34 mouse cellular contexts compared by ENCODE assay signal in genomic region chr11:111159299-111159698, GRCm38 (mm10).
"Had no signal": no experiment of that assay in that cellular context is flagged by ENCODE, and none has a peak within 500 bp of the region (broad histone marks: within the 10 kb centered on the region; RNA-seq: fewer than 3 reads in every experiment).

No protein-coding gene starts in this region.

- H3K4me2 ChIP-seq: heart, embryonic 11.5 days; heart, embryonic 12.5 days; heart, embryonic 13.5 days; heart, embryonic 15.5 days; hindbrain, embryonic 12.5 days; hindbrain, embryonic 13.5 days; hindbrain, embryonic 14.5 days; hindbrain, embryonic 15.5 days; intestine, embryonic 15.5 days; kidney, embryonic 15.5 days had no signal

- H3K4me1 ChIP-seq: heart, embryonic 10.5 days; heart, embryonic 12.5 days; heart, embryonic 13.5 days; heart, embryonic 15.5 days; hindbrain, embryonic 10.5 days; hindbrain, embryonic 12.5 days; hindbrain, embryonic 13.5 days; hindbrain, embryonic 15.5 days; intestine, embryonic 15.5 days; kidney, embryonic 15.5 days had no signal

- H3K9me3 ChIP-seq: heart, embryonic 10.5 days; heart, embryonic 12.5 days; heart, embryonic 13.5 days; heart, embryonic 15.5 days; hindbrain, embryonic 10.5 days; hindbrain, embryonic 12.5 days; hindbrain, embryonic 13.5 days; hindbrain, embryonic 15.5 days; intestine, embryonic 15.5 days; kidney, embryonic 15.5 days had no signal

- H3K27me3 ChIP-seq: heart, embryonic 12.5 days; heart, embryonic 13.5 days; heart, embryonic 15.5 days; hindbrain, embryonic 12.5 days; hindbrain, embryonic 13.5 days; hindbrain, embryonic 15.5 days; intestine, embryonic 15.5 days; kidney, embryonic 15.5 days had no signal

- H3K36me3 ChIP-seq: heart, embryonic 10.5 days; heart, embryonic 12.5 days; heart, embryonic 13.5 days; heart, embryonic 15.5 days; hindbrain, embryonic 10.5 days; hindbrain, embryonic 12.5 days; hindbrain, embryonic 13.5 days; hindbrain, embryonic 15.5 days; intestine, embryonic 15.5 days; kidney, embryonic 15.5 days had no signal

- H3K27ac ChIP-seq: heart, embryonic 10.5 days; heart, embryonic 13.5 days; heart, embryonic 15.5 days; hindbrain, embryonic 10.5 days; hindbrain, embryonic 12.5 days; hindbrain, embryonic 13.5 days; hindbrain, embryonic 14.5 days; hindbrain, embryonic 15.5 days; hindbrain, postnatal 0 days; intestine, embryonic 15.5 days; kidney, embryonic 15.5 days; kidney, postnatal 0 days; layer of hippocampus, adult 2 months had no signal

- DNase-seq: heart, postnatal 10 days; heart, postnatal 14 days; heart, postnatal 36 days; heart, postnatal 4 days; kidney, adult 11 months; kidney, adult 18-20 months; kidney, adult 2 months; kidney, adult 9 months; kidney, postnatal 10 days; kidney, postnatal 14 days; kidney, postnatal 25 days; kidney, postnatal 36 days; kidney, postnatal 4 days; layer of hippocampus, adult 9-11 months; layer of hippocampus, postnatal 36 days had no signal

- ATAC-seq: hindbrain, embryonic 16.5 days; hindbrain, postnatal 0 days; inflammation-experienced regulatory T-cells, adult 6 months; intestine, embryonic 15.5 days; intestine, embryonic 16.5 days; intestine, postnatal 0 days had no signal

- H3K9ac ChIP-seq: heart, embryonic 12.5 days; heart, embryonic 13.5 days; heart, embryonic 15.5 days; hindbrain, embryonic 12.5 days; hindbrain, embryonic 13.5 days; hindbrain, embryonic 14.5 days; hindbrain, embryonic 15.5 days; intestine, embryonic 15.5 days; kidney, embryonic 15.5 days had no signal

- H3K4me3 ChIP-seq: heart, embryonic 10.5 days; heart, embryonic 12.5 days; heart, embryonic 13.5 days; heart, embryonic 15.5 days; hindbrain, embryonic 10.5 days; hindbrain, embryonic 12.5 days; hindbrain, embryonic 13.5 days; hindbrain, embryonic 15.5 days; intestine, embryonic 15.5 days; kidney, embryonic 15.5 days; layer of hippocampus, adult 2 months had no signal
